Mouse (Mus musculus) kidney, postnatal 14 days (tissue): ENCODE data around the gene Sec22b.
A peak's percentile ranks its signal among the peaks of the same experiment; 100 is the strongest.

Source experiments
- DNase-seq: peaks from one replicate; pipeline ENCODE4 v3.0.0; 2022; ENCODE audit warnings: mixed read lengths

Gene Sec22b

DNA sequence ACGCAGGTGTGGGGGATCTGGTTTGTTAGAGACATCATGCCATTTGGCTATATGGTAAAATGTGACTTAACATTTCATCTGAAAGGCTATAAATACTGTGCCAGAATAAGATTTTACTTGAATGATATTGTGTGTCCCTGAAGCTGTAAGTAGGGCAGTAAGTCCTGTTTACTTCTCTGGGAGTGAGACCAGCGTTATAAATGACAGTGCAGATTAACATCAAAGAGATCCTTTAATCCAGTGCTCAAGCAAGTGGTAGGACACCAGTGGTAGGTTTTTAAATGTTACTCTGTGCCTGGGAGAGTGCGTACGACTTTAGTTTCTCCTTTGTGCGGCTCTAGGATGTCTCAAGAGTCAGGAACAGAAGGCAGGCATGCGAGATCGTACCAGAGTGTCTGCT, 10.1 kb downstream of the Sec22b start:
- DNase-seq, result no peak

- DNase-seq, result no peak
Observed at GRCm38 (mm10) chr3:97915081-97915480, 14.1 kb downstream of the Sec22b start.

DNA sequence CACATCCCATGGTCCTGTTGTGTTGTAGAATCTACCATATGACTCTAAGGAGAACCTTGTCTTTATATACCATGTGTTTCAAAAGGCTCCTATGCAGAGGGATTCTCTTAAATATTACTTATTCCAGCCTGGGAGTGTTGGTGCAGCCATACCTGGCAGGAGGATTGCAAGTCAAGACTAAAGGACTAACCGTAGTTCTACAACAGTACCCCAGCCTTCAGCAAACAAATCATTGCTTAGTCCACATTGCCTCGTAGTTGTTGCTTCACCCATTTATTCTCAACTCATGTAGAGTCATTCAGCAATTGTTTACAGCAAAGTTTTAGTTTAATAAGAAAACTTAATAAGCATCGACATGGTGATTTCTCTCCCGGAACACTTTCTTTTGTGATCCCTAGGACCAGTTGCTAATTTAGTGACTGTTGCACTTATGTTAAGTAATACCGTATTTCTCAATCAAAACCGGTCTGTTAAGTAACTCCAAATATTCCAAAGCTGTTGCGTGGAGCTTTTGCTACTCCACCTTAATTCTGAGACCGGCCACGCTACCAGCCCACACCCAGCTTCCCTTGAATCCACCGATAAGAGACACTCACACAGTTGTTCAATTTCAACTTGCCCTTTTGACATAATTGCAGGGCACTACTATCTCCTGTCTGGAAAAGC, 18.0 kb downstream of the Sec22b start:
- no peak for DNase-seq

DNA sequence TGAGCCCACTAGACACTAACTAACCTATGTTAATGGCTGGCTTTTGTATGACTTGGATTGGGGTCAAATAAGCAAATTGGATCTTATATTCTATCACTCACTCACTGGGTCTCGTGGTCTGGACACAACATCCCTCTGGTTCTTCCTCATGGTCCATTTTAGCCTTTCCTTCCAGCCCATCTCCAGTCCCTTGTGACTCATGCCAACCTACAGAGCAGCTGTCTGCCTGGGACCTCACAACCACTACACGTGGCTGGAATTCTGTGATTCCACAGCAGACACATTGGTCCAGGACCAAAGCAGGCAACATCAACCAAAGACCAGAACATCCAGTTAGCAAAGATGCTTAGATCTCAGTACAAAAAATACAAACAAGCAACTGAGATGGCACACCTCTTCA, 24.3 kb downstream of the Sec22b start:
- DNase-seq, result no peak

DNA sequence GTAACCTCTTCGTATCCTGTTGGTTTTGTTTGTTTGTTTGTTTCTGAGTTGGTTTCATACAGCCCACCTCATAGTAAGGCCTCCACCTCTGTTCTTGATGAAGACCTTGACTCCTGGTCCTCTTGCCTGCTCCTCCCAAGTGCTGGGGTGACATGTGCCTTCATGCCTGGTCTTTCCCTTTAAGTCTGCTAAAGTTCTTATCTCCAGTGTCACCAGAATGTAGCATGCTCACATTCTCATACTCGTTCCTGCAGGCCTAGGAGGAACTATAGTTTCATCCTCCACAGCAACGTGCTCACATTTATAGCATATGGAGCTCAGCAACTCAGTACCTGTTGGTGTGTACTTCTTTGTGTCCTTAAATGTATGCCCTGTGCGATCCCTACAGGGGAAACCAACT, 26.3 kb downstream of the Sec22b start:
- no peak for DNase-seq

- DNase-seq, result peak; percentile 85
Observed at GRCm38 (mm10) chr3:97928968-97929858, 28.2 kb downstream of the Sec22b start.

DNA sequence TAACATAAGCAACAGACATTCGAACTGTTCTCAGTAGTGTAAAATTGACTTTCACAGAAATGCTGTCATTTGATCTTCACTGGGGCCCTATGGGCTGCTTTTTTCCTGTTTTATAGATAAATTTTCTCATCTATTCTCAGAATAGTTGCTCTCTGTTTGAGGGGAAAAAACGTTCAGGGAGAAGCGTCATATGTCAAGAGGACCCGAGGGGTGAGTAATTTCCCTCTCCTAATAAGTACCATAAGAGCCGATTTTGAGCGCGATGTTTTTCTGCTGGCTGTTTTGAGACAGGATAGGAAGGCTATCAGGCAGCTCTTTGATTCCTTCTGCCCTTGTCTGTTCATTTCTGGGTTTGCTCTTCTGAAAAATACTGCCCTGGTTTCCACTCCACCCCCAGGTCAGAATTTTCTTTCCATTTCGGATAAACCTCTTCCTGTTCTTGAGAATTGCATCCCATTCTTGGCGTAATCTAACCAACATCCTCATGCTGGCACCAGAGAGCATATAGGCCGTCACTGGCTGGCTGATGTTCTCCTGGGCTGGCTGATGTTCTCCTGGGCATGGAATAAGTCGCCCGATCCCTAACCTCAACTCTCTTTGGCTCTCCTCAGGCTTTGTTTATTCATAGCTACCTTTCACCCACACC, 29.3 kb downstream of the Sec22b start:
- no peak for DNase-seq

DNA sequence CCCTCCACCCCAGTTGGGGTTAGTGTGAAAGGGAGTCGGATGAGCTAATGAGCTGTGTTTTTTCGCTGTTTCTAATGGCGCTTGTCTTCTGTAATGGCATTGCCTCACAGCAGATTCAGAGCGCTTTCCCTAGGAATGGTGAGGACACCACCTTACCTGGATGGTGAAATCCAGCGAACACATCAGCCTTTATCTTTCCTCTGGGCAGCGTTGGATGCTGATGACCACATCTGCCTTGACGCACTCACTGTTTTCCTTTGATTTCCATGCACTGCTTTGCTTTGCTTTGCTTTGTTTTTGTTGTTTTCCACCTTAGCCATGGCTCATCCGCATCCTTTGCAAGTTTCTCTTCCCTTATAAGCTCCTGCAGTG, 29.8 kb downstream of the Sec22b start:
- no peak for DNase-seq

DNA sequence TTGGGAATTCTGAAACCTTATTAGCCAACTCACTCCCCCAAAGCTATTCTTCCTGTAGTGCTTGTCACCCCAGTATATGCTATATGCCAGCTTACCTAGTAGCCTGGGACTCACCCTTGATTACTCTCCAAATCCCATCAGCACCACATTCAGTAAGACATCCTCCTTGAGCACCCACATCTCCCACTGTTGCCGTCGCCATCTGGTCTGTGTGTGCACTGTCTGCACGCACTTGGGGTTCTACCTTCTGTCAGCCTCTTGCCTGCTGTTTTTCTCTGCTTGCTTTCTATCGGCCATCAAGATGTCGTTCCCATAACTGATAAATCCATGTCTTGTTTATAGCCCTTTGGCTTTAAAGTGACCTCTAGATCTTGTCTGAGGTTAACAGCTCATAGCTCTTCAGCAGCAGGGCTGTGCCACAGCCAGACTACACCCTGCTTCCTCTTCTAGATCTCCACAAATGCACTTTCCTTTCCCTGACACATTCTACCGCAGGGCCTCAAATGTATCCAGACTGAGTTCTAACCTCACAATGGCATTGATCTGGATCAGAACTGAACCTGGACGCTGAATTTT, 30.4 kb downstream of the Sec22b start:
- no peak for DNase-seq

- DNase-seq, result no peak
Observed at GRCm38 (mm10) chr3:97932131-97932530, 31.1 kb downstream of the Sec22b start.

DNA sequence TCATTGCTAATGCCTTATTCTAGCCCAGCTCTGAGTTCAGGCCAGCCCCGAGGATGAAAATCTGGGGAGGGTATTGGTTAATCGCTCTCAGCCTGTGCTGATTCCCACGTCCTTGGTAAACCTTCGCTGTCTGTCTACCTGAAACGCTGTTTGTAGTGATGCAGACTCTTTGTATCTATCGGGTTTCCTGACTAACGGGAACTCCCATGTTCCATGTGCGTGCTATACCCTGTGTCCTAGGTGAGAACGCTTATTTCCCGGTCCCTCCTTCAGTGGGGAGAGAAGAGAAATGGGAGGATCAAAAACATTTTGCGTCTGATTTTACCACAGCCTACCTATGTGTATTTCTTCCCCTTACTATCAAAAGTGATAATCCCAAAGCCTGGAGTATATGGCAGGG, 31.8 kb downstream of the Sec22b start:
- DNase-seq, result no peak

- no peak for DNase-seq
Observed at GRCm38 (mm10) chr3:97933251-97933650, 32.3 kb downstream of the Sec22b start.

GRCm38 (mm10) chr3:97933811-97934210, 32.8 kb downstream of the Sec22b start:
- no peak for DNase-seq

GRCm38 (mm10) chr3:97934331-97935300, 33.6 kb downstream of the Sec22b start:
- DNase-seq, result no peak

GRCm38 (mm10) chr3:97937068-97937944, 36.3 kb downstream of the Sec22b start:
- DNase-seq, result no peak

DNA sequence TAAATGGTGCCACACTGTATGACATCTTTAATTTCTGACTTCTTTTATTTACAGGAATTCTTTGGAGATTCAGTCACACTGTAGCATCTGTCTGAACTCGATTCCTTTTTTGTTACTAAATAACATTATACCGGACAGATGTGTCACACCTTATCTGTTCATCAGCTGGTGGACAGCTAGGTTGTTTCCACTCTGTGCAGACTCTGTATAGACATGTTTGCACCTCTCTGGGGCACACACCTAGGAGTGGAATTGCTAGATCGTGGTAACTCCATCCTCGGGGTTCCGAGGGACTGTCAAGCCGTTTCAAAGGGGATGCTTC, 36.9 kb downstream of the Sec22b start:
- no peak for DNase-seq

- no peak for DNase-seq
Observed at GRCm38 (mm10) chr3:97938814-97939526, 38.0 kb downstream of the Sec22b start.

- peak; percentile 32 for DNase-seq
Observed at GRCm38 (mm10) chr3:97939626-97940510, 38.9 kb downstream of the Sec22b start.

DNA sequence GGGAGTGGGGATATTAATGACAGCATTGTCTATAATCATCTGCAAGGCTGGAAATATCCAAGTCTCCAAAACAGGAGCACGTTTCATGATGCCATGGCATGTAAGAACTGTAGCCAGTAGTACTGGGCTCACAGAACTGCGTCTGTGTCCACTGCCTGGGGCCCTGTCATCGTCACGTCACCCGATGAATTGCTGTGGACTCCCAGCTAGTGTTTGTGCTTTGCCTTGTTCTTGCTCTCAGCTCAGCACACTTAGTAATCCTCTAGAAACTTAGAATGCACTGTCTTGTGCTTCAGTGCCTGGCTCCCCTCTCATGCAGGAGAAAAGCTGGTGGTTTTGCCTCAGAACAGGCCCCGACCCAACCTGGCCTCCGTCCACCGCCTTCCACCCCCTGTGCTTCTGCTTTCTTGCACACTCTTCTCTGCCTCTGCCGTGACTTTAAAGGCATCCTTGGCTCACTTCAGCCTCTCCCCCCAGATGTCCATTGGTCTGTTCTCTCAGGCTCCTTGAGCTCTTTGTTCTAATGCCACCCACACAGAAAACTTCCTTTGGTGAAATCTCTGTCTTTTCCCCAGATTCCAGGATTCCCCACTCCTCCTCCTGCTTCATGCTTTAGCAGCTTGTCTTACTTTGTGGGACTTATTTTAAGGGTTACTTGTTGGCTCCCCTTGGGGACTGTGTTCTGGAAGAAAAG, 39.7 kb downstream of the Sec22b start:
- DNase-seq, result no peak
